Mouse (Mus musculus): ENCODE results near the gene Snapc4. TPM values are rescaled to one million over a fixed set of nuclear protein-coding genes. Genes with fewer than 3 reads are reported as not detected.
"Not testable (repeated sequence)": the region's sequence is repeated elsewhere in the genome, so short reads cannot be mapped to it uniquely, and the experiment has no call there.

The Snapc4 gene
- polyA plus RNA-seq, 1 experiment from 2014 or later: 42.1 TPM

DNA sequence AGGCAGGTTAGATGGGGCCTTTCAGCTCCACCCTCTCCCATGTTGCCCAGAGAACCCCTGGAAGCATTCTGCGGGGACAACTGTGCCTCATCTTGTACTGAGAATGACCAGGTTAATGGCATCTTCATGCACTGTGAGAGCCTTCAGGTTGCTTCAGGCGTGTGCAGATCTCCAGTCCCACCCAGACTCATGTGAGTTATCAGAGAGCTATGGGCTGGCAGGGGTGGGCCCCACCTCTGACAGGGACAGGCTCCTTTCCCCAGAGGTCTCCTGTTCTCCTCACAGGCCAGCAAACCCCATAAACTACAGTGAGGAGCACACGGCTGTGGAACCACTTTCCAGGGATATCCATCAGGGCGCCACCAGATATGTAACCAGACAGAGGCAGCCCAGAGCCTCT lies 20.6 kb upstream of the Snapc4 start:
- H3K27ac ChIP-seq: no peak overlapping the region
- no peak overlapping the region for H3K4me3 ChIP-seq
- H3K9me3 ChIP-seq (replicated peaks): no peaks in the 10 kb centered on the region
- 90% methylated on average over 4 of the region's 4 CpGs for WGBS
- H3K36me3 ChIP-seq: peaks cover 88% of the 10 kb centered on the region
- no peaks in the 10 kb centered on the region for H3K27me3 ChIP-seq (ENCODE audit: low read depth, poor library complexity, severe bottlenecking)
- DNase-seq (ENCODE audit: low spot score): no peak
- H3K4me1 ChIP-seq: peaks cover 5% of the 10 kb centered on the region

- Histone ChIP-seq H3K27me3 (ENCODE audit: low read depth, poor library complexity, severe bottlenecking) (no peaks in the 10 kb centered on the region), H3K4me1 (no peaks in the 10 kb centered on the region; the same call in 1 of the 2 replicates), H3K9me3 (replicated peaks) (no peaks in the 10 kb centered on the region), H3K36me3 (peaks cover 91% of the 10 kb centered on the region), H3K4me3 (no peak overlapping the region), H3K27ac (no peak overlapping the region)
- DNase-seq (ENCODE audit: low spot score): no peak
- WGBS: 90% methylated on average over 5 of the region's 5 CpGs
Observed at GRCm38 (mm10) chr2:26400296-26400695, 19.8 kb upstream of the Snapc4 start.

- Histone ChIP-seq H3K4me3 (no peak overlapping the region), H3K27me3 (ENCODE audit: low read depth, poor library complexity, severe bottlenecking) (no peaks in the 10 kb centered on the region), H3K36me3 (peaks cover 91% of the 10 kb centered on the region), H3K27ac (no peak overlapping the region), H3K4me1 (no peaks in the 10 kb centered on the region; the same call in 1 of the 2 replicates), H3K9me3 (replicated peaks) (no peaks in the 10 kb centered on the region)
- no peak for DNase-seq (ENCODE audit: low spot score)
- 95% methylated on average over 5 of the region's 5 CpGs for WGBS
Observed at GRCm38 (mm10) chr2:26399647-26400046, 19.2 kb upstream of the Snapc4 start.

DNA sequence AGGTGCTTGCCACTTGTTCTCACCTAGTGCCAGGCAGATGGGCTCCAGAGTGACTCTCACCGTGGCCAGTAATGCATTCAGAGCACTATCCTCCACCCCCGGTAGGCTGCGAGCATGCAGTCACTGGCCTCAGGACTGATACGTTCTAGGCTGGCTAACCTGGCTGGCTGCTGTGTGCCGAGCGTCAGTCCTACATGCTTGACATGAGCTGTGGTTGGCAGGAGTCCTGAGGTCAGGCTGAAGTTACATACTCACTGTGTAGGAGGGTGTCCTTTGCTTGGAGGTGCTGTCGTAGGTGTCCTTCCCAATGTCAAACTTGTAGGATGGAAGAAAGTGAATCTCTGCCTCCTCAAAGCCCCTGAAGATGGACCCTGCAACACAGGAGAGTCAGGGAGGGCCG lies 18.5 kb upstream of the Snapc4 start:
- Histone ChIP-seq H3K4me3 (no peak overlapping the region), H3K27me3 (ENCODE audit: low read depth, poor library complexity, severe bottlenecking) (no peaks in the 10 kb centered on the region), H3K36me3 (peaks cover 95% of the 10 kb centered on the region), H3K9me3 (replicated peaks) (no peaks in the 10 kb centered on the region), H3K27ac (no peak overlapping the region), H3K4me1 (no peaks in the 10 kb centered on the region)
- WGBS: 93% methylated on average over 8 of the region's 8 CpGs
- DNase-seq (ENCODE audit: low spot score): no peak

DNA sequence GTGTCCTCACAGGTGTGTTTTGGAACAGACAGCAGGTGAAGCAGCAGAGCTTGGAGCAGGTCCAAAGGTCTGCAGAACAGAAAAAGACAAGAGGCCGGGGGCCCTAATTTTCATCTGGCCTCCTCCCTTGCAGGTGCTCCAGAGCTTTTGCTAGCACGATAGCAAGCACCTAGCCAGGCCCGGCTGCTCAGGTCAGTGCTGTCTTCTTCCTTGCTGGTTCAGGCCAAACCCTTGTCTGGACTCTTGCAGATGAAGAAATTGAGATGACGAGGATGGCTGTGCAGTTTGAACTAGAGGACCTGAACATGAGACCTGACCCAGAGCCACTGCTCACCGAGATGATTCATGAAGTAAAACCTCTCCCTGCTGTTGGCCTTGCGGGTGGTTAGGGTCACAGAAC lies 11.2 kb upstream of the Snapc4 start:
- DNase-seq (ENCODE audit: low spot score): no peak
- WGBS: 93% methylated on average over 6 of the region's 6 CpGs
- Histone ChIP-seq H3K36me3 (peaks cover 77% of the 10 kb centered on the region), H3K27ac (no peak overlapping the region), H3K4me1 (peaks cover 27% of the 10 kb centered on the region), H3K9me3 (replicated peaks) (no peaks in the 10 kb centered on the region), H3K4me3 (no peak overlapping the region), H3K27me3 (ENCODE audit: low read depth, poor library complexity, severe bottlenecking) (no peaks in the 10 kb centered on the region)

- 87% methylated on average over 3 of the region's 3 CpGs for WGBS
- no peak for DNase-seq (ENCODE audit: low spot score)
- H3K27me3 ChIP-seq (ENCODE audit: low read depth, poor library complexity, severe bottlenecking): no peaks in the 10 kb centered on the region
- H3K4me1 ChIP-seq: peaks cover 27% of the 10 kb centered on the region
- H3K4me3 ChIP-seq: no peak overlapping the region
- no peak overlapping the region for H3K27ac ChIP-seq
- H3K36me3 ChIP-seq: peaks cover 77% of the 10 kb centered on the region
- H3K9me3 ChIP-seq (replicated peaks): no peaks in the 10 kb centered on the region
Observed at GRCm38 (mm10) chr2:26390954-26391353, 10.5 kb upstream of the Snapc4 start.

GRCm38 (mm10) chr2:26389154-26389690 lies 8.8 kb upstream of the Snapc4 start, which contains the start of the genes Entr1 and Pmpca:
TSS of gene Entr1 (minus strand) at chr2:26389316.
TSS of gene Pmpca (plus strand) at chr2:26389339.
- WGBS: under 1% methylated on average over 60 of the region's 60 CpGs
- H3K4me1 ChIP-seq: peaks cover 27% of the 10 kb centered on the region
- H3K27me3 ChIP-seq (ENCODE audit: low read depth, poor library complexity, severe bottlenecking): no peaks in the 10 kb centered on the region
- peak within 1 kb of the TSS; percentile 89 for H3K27ac ChIP-seq
- H3K4me3 ChIP-seq: peak within 1 kb of the TSS; percentile 98
- H3K9me3 ChIP-seq (replicated peaks): no peaks in the 10 kb centered on the region
- H3K36me3 ChIP-seq: peaks cover 77% of the 10 kb centered on the region
- DNase-seq (ENCODE audit: low spot score): peak; percentile 91

DNA sequence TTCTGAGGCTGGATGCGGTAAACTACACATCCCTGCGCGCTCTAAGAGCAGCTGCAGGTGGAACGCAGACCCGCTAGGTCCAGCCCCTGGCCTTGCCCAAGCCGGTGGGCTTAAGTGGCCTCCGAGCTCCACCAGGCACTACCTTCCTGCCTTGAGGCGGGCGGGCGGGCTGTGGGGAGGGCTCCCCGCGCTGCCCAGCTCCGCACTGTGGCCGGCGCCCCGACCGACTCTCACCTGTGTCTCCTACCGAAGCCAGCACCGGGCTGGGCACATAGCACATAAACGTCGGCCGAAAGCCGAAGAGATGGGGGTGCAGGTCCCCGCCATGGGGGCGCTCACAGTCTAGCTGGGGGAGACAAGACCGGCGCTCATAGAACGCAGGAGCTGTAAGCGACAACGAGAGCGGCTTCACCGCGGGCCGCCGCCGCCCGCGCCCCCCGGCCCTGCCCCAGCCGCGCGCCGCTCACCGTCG lies 8.3 kb upstream of the Snapc4 start:
- WGBS: 1% methylated on average over 45 of the region's 45 CpGs

DNA sequence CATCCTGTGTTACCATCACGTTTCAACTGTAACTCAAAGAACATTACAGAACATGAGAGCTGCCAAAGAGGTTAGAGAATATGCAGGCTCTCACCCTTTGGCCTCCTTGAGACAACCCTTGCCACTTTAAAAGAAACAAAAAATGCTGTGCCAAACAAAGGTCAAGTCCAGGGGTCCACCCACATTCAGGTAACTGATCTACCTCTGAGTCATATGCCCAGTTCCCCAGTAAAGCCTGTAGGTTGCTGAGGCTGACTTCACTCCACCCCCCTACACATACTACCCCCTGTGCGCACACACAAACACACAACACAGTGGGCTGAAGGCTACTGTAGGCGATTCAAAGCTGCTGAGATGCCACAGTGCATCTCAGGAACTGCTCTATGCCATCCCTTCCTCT lies 7.3 kb upstream of the Snapc4 start:
- Histone ChIP-seq H3K4me3 (peak overlapping the region; percentile 98), H3K36me3 (peaks cover 77% of the 10 kb centered on the region), H3K4me1 (peaks cover 27% of the 10 kb centered on the region), H3K9me3 (replicated peaks) (no peaks in the 10 kb centered on the region), H3K27ac (no peak overlapping the region), H3K27me3 (ENCODE audit: low read depth, poor library complexity, severe bottlenecking) (no peaks in the 10 kb centered on the region)
- WGBS: 91% methylated on average over 3 of the region's 3 CpGs
- DNase-seq (ENCODE audit: low spot score): no peak

More for the DNA sequence above, 8.3 kb upstream of the Snapc4 start:
- Histone ChIP-seq H3K36me3 (peaks cover 77% of the 10 kb centered on the region), H3K27me3 (ENCODE audit: low read depth, poor library complexity, severe bottlenecking) (no peaks in the 10 kb centered on the region), H3K4me1 (peaks cover 27% of the 10 kb centered on the region), H3K4me3 (peak overlapping the region; percentile 98), H3K27ac (peak overlapping the region; percentile 89), H3K9me3 (replicated peaks) (no peaks in the 10 kb centered on the region)
- DNase-seq (ENCODE audit: low spot score): no peak

GRCm38 (mm10) chr2:26380871-26381270 lies 418 bp upstream of the Snapc4 start:
- not testable (repeated sequence) for H3K9me3 ChIP-seq (replicated peaks); H3K4me1 ChIP-seq; H3K27me3 ChIP-seq (ENCODE audit: low read depth, poor library complexity, severe bottlenecking); DNase-seq (ENCODE audit: low spot score)
- Histone ChIP-seq H3K4me3 (peak overlapping the region; percentile 77), H3K36me3 (peaks cover 76% of the 10 kb centered on the region), H3K27ac (peak overlapping the region; percentile 78)
- 39% methylated on average over 6 of the region's 6 CpGs for WGBS

GRCm38 (mm10) chr2:26372396-26372795 lies 8.1 kb downstream of the Snapc4 start:
- DNase-seq (ENCODE audit: low spot score): no peak
- no peaks in the 10 kb centered on the region for H3K27me3 ChIP-seq (ENCODE audit: low read depth, poor library complexity, severe bottlenecking)
- WGBS: 96% methylated on average over 8 of the region's 8 CpGs
- peaks cover 100% of the 10 kb centered on the region for H3K36me3 ChIP-seq
- no peaks in the 10 kb centered on the region for H3K4me1 ChIP-seq
- H3K4me3 ChIP-seq: no peak overlapping the region
- H3K9me3 ChIP-seq (replicated peaks): no peaks in the 10 kb centered on the region
- H3K27ac ChIP-seq: no peak overlapping the region

DNA sequence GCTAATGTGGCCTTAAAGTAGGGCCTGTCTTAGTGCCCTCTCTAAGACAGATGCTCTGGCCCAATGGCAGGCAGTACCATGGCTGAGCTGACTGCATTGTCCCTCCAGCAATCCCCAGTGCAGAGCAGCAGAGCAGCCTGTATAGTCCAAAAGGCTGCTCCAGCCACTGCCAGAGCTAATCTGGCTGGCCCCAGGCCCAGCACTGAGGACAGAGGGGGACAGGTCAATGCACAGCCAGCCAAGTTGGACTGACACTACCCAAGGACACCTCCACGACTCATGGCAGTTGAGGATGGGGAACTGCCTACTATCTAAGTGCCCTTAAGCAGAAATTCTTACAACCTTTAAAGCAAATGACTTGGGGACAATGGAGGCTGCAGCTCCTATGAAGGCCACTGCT lies 11.9 kb downstream of the Snapc4 start:
- Histone ChIP-seq H3K27me3 (ENCODE audit: low read depth, poor library complexity, severe bottlenecking) (no peaks in the 10 kb centered on the region), H3K4me3 (no peak overlapping the region), H3K4me1 (no peaks in the 10 kb centered on the region), H3K36me3 (peaks cover 100% of the 10 kb centered on the region), H3K9me3 (replicated peaks) (no peaks in the 10 kb centered on the region), H3K27ac (no peak overlapping the region)
- no peak for DNase-seq (ENCODE audit: low spot score)
- WGBS: 94% methylated on average over 1 of the region's 1 CpGs

- no peaks in the 10 kb centered on the region for H3K9me3 ChIP-seq (replicated peaks)
- no peaks in the 10 kb centered on the region for H3K27me3 ChIP-seq (ENCODE audit: low read depth, poor library complexity, severe bottlenecking)
- no peak overlapping the region for H3K27ac ChIP-seq
- H3K4me3 ChIP-seq: no peak overlapping the region
- 93% methylated on average over 6 of the region's 6 CpGs for WGBS
- no peak for DNase-seq (ENCODE audit: low spot score)
- H3K4me1 ChIP-seq: no peaks in the 10 kb centered on the region
- H3K36me3 ChIP-seq: peaks cover 100% of the 10 kb centered on the region
Observed at GRCm38 (mm10) chr2:26367911-26368310, 12.5 kb downstream of the Snapc4 start.
